Mouse (Mus musculus) B cell, adult 62 days (primary cell): ENCODE measurements around the gene Dirc2. TPM values are rescaled to one million over a fixed set of nuclear protein-coding genes. Genes with fewer than 3 reads are reported as not detected.

Source experiments
- total RNA-seq: library from RNA; stranded (reverse); gene quantifications from 4 replicates; pipeline ENCODE4 v1.2.4, GENCODE M21; 2023

Dirc2 gene
- 9.3 to 11.3 TPM (median 10.2 TPM) in 4 replicates for total RNA-seq

GRCm38 (mm10) chr16:35768785-35769642, at the start of gene Dirc2:
Dirc2 (minus strand) TSS chr16:35769356.

GRCm38 (mm10) chr16:35769878-35770657, 912 bp upstream of the Dirc2 start, which contains the start of gene Hspbap1:
Hspbap1 (plus strand) TSS chr16:35770375.

Other genes with a start within 250 kb of the Dirc2 start
- not detected in 4 replicates for gene Sema5b, start 228.2 kb downstream of the Dirc2 start, total RNA-seq
- 8.0 to 10.0 TPM (median 9.1 TPM) in 4 replicates for gene Hspbap1, start 1.0 kb upstream of the Dirc2 start, total RNA-seq
- 51.5 to 57.9 TPM (median 57.3 TPM) in 4 replicates for gene Parp14, start 102.2 kb upstream of the Dirc2 start, total RNA-seq
- gene Parp9, start 169.1 kb upstream of the Dirc2 start, total RNA-seq, result 44.3 to 51.9 TPM (median 48.7 TPM) in 4 replicates
- gene Dtx3l, start 169.8 kb upstream of the Dirc2 start, total RNA-seq, result 29.3 to 34.0 TPM (median 30.4 TPM) in 4 replicates
- 162 to 196 TPM (median 172 TPM) in 4 replicates for gene Kpna1, start 209.4 kb upstream of the Dirc2 start, total RNA-seq